ENCODE assay signal across 33 mouse cellular contexts in the genomic region with DNA sequence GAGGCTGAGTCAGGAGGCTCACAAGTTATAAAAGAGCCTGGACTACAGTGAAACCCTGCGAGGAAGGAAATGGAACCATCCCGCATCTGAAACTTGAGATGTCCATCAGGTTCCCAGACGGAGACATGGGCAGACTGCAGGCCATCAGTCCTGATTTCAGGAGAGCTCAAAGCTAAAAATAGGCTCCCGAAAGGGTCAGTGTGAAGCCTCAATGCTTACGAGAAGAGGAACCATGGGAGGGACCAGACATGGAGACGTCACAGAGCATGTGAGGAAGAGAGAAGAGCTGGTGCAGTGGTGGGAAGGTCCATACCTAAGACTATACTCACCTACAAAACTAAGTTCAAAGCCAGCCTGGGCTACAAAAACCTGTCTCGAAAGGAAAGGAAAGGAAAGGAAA. TPM values are rescaled to one million over a fixed set of nuclear protein-coding genes. Genes with fewer than 3 reads are reported as not detected.
DNase-seq lines count a peak whose midpoint lies in the region; ATAC-seq and TF ChIP-seq lines count a peak whose summit lies in the region.
"Had no signal": no experiment of that assay in that cellular context is flagged by ENCODE, and none has a peak within 500 bp of the region (broad histone marks: within the 10 kb centered on the region; RNA-seq: fewer than 3 reads in every experiment).

No protein-coding gene starts in this region.

- no peak for TF ChIP-seq CTCF in heart, adult 2 months (IDR thresholded peaks at IDR 0.05)
- TF ChIP-seq CTCF in heart, postnatal 0 days (IDR thresholded peaks at IDR 0.05; ENCODE audit: low read depth), result no peak
- no peak for TF ChIP-seq CTCF in kidney, adult 2 months (conservative IDR thresholded peaks at IDR 0.05; ENCODE audit: insufficient read depth, insufficient read length, low read depth, low read length)

- H3K4me3 ChIP-seq in heart, adult 2 months, result no peak overlapping the region
- no peak overlapping the region for H3K4me3 ChIP-seq in heart, embryonic 14.5 days (ENCODE audit: control insufficient read depth in 1 of 2, insufficient read depth in 1 of 2, low read depth in 1 of 2, low read length in 2 of 2)
- H3K4me3 ChIP-seq in heart, postnatal 0 days (ENCODE audit: low read depth, low read length), result no peak overlapping the region
- no peak overlapping the region for H3K4me3 ChIP-seq in liver, embryonic 11.5 days (ENCODE audit: low read depth, low read length)
- H3K4me3 ChIP-seq in kidney, adult 2 months (ENCODE audit: insufficient read depth, low read depth, low read length), result no peak overlapping the region
- H3K4me3 ChIP-seq: erythroblast, embryonic 14.5 days; hindbrain, embryonic 13.5 days; liver, embryonic 13.5 days had no signal

- intact Hi-C loops in heart, adult 2 months (cut with DNase I), result no loop called here
- intact Hi-C loops in heart, postnatal 10 days (cut with DNase I), result no loop called here
- intact Hi-C loops in heart, postnatal 25 days (cut with DNase I), result no loop called here

- H3K9me3 ChIP-seq in heart, embryonic 14.5 days (ENCODE audit: control insufficient read depth, low read length), result peaks cover 6% of the 10 kb centered on the region; the same call in 1 of the 2 replicates
- no peaks in the 10 kb centered on the region for H3K9me3 ChIP-seq in heart, postnatal 0 days (replicated peaks; ENCODE audit: control insufficient read depth, low read length)
- peaks cover 3% of the 10 kb centered on the region; the same call in 1 of the 2 replicates for H3K9me3 ChIP-seq in liver, embryonic 11.5 days (ENCODE audit: control insufficient read depth, low read length)
- H3K9me3 ChIP-seq: hindbrain, embryonic 13.5 days; liver, embryonic 13.5 days had no signal

- no peak for DNase-seq in heart, adult 2 months
- no peak for DNase-seq in heart, postnatal 10 days
- DNase-seq in heart, postnatal 25 days (ENCODE audit: low spot score), result no peak
- DNase-seq in heart, postnatal 0 days (ENCODE audit: low spot score), result peak; percentile 43
- no peak for DNase-seq in liver, embryonic 11.5 days (ENCODE audit: low spot score)
- no peak for DNase-seq in kidney, adult 2 months
- DNase-seq: adrenal gland, adult 2 months; adrenal gland, postnatal 36 days; B cell, adult 2 months; cerebellum, adult 2 months; cerebellum, postnatal 14 days; kidney, adult 9 months; kidney, postnatal 10 days; layer of hippocampus, postnatal 36 days; left cerebral cortex, postnatal 4 days; liver, embryonic 13.5 days; lung, adult 18-20 months; lung, postnatal 10 days; midbrain, embryonic 14.5 days; right cerebral cortex, postnatal 25 days; spleen, adult 18-20 months; thymus, postnatal 25 days had no signal

- 38% methylated on average over 7 of the region's 7 CpGs for WGBS in heart, adult 2 months
- WGBS in heart, embryonic 14.5 days, result 30% methylated on average over 7 of the region's 7 CpGs
- WGBS in heart, postnatal 0 days, result 32% methylated on average over 7 of the region's 7 CpGs
- WGBS in liver, embryonic 11.5 days, result 65% methylated on average over 7 of the region's 7 CpGs
- 61% methylated on average over 7 of the region's 7 CpGs for WGBS in kidney, adult 2 months

- no peak for ATAC-seq in heart, embryonic 14.5 days (ENCODE audit: insufficient number of reproducible peaks, insufficient read depth, low FRiP score, low read depth)
- peak; percentile 47 for ATAC-seq in heart, postnatal 0 days (ENCODE audit: insufficient read depth, low read depth)
- no peak for ATAC-seq in liver, embryonic 11.5 days (replicated peaks; ENCODE audit: low FRiP score)
- ATAC-seq: forebrain, embryonic 16.5 days; intestine, embryonic 16.5 days had no signal

- no peak overlapping the region for H3K9ac ChIP-seq in heart, adult 2 months (ENCODE audit: low read depth, low read length)
- H3K9ac ChIP-seq in heart, embryonic 14.5 days (ENCODE audit: low read length), result no peak overlapping the region; the same call in 1 of the 2 replicates
- H3K9ac ChIP-seq in heart, postnatal 0 days (replicated peaks; ENCODE audit: low read depth, low read length), result no peak overlapping the region
- no peak overlapping the region for H3K9ac ChIP-seq in liver, embryonic 11.5 days (ENCODE audit: low read depth, low read length)
- H3K9ac ChIP-seq: hindbrain, embryonic 13.5 days; liver, embryonic 13.5 days had no signal

- no peaks in the 10 kb centered on the region for H3K36me3 ChIP-seq in heart, adult 2 months (ENCODE audit: control insufficient read depth, insufficient read depth, low read length)
- H3K36me3 ChIP-seq in heart, embryonic 14.5 days (ENCODE audit: control insufficient read depth, insufficient read depth, low read length), result peaks cover 24% of the 10 kb centered on the region
- peaks cover 15% of the 10 kb centered on the region; the same call in 1 of the 2 replicates for H3K36me3 ChIP-seq in heart, postnatal 0 days (replicated peaks; ENCODE audit: control insufficient read depth, insufficient read depth, low read length)
- H3K36me3 ChIP-seq in liver, embryonic 11.5 days (ENCODE audit: control insufficient read depth, insufficient read depth, low read length), result peaks cover 9% of the 10 kb centered on the region
- no peaks in the 10 kb centered on the region for H3K36me3 ChIP-seq in kidney, adult 2 months (ENCODE audit: control insufficient read depth, insufficient read depth, low read length)

- H3K27ac ChIP-seq in heart, adult 2 months, result no peak overlapping the region
- H3K27ac ChIP-seq in heart, embryonic 14.5 days (replicated peaks in 1 of 2; ENCODE audit: control insufficient read depth in 1 of 2, insufficient read depth in 1 of 2, low read depth in 2 of 2, low read length in 2 of 2), result peak overlapping the region; percentile 37 to 45; a peak in 2 of 4 replicates
- peak overlapping the region; percentile 37 for H3K27ac ChIP-seq in heart, postnatal 0 days (ENCODE audit: low read depth)
- no peak overlapping the region for H3K27ac ChIP-seq in liver, embryonic 11.5 days (ENCODE audit: low read depth, low read length)
- no peak overlapping the region for H3K27ac ChIP-seq in kidney, adult 2 months (ENCODE audit: insufficient read depth, low read depth, low read length)
- H3K27ac ChIP-seq: hindbrain, embryonic 13.5 days; liver, embryonic 13.5 days; macrophage had no signal

- H3K79me2 ChIP-seq in heart, adult 2 months (replicated peaks; ENCODE audit: control insufficient read depth, insufficient read depth, low read length), result peaks cover 15% of the 10 kb centered on the region

- 0 out of 2 replicates have a peak overlapping the region, but pooled peaks have one; percentile 5 for H3K4me2 ChIP-seq in heart, embryonic 14.5 days (ENCODE audit: low read length)
- H3K4me2 ChIP-seq in heart, postnatal 0 days (ENCODE audit: low read depth, low read length), result no peak overlapping the region
- no peak overlapping the region for H3K4me2 ChIP-seq in liver, embryonic 11.5 days
- H3K4me2 ChIP-seq: hindbrain, embryonic 13.5 days; liver, embryonic 13.5 days had no signal

- peaks cover 24% of the 10 kb centered on the region for H3K4me1 ChIP-seq in heart, adult 2 months (ENCODE audit: control insufficient read depth, insufficient read depth, low read length)
- H3K4me1 ChIP-seq in heart, embryonic 14.5 days (ENCODE audit: control insufficient read depth in 2 of 2, insufficient read depth in 2 of 2, low read length in 2 of 2), result peaks cover 33 to 61% of the 10 kb centered on the region in 2 experiments
- H3K4me1 ChIP-seq in heart, postnatal 0 days (ENCODE audit: control insufficient read depth, insufficient read depth), result peaks cover 44% of the 10 kb centered on the region
- H3K4me1 ChIP-seq in liver, embryonic 11.5 days (replicated peaks; ENCODE audit: control insufficient read depth, insufficient read depth, low read length), result peaks cover 23% of the 10 kb centered on the region
- peaks cover 4% of the 10 kb centered on the region; the same call in 1 of the 2 replicates for H3K4me1 ChIP-seq in kidney, adult 2 months (ENCODE audit: control insufficient read depth, insufficient read depth, low read length)

- TF ChIP-seq EP300 in heart, adult 2 months (IDR thresholded peaks at IDR 0.05; ENCODE audit: insufficient read depth, low read depth, low read length), result 0 out of 2 replicates have a peak, but pooled peaks have one; percentile 19
- no peak for TF ChIP-seq EP300 in heart, postnatal 0 days (IDR thresholded peaks at IDR 0.05; ENCODE audit: low read depth)

- no peaks in the 10 kb centered on the region for H3K27me3 ChIP-seq in heart, adult 2 months (ENCODE audit: control insufficient read depth, insufficient read depth, low read length)
- no peaks in the 10 kb centered on the region for H3K27me3 ChIP-seq in heart, embryonic 14.5 days (ENCODE audit: control insufficient read depth, insufficient read depth, low read length)
- no peaks in the 10 kb centered on the region for H3K27me3 ChIP-seq in heart, postnatal 0 days (ENCODE audit: control insufficient read depth, insufficient read depth, low read length)
- H3K27me3 ChIP-seq in liver, embryonic 11.5 days (replicated peaks; ENCODE audit: control insufficient read depth, insufficient read depth, low read length), result no peaks in the 10 kb centered on the region
- H3K27me3 ChIP-seq in kidney, adult 2 months (replicated peaks; ENCODE audit: control insufficient read depth, insufficient read depth, low read length), result no peaks in the 10 kb centered on the region
- H3K27me3 ChIP-seq: hindbrain, embryonic 13.5 days; liver, embryonic 13.5 days had no signal

- no peak for TF ChIP-seq POLR2A in heart, adult 2 months (IDR thresholded peaks at IDR 0.05; ENCODE audit: insufficient read depth, low read depth, low read length)
- no peak for TF ChIP-seq POLR2A in kidney, adult 2 months (IDR thresholded peaks at IDR 0.05; ENCODE audit: low read depth, low read length)

RNA-seq across cellular contexts. Expression of gene Nudt3, which starts 7.9 kb away (rescaled TPM):
- 100 to 1,000 TPM; 330 to 346 TPM for total RNA-seq in heart, adult 2 months (2021)
- polyA plus RNA-seq in heart, adult 2 months (2012; rRNA removed), result 143 and 189 TPM in 2 replicates
- total RNA-seq in heart, postnatal 10 days (2021), result 100 to 1,000 TPM; 380 to 410 TPM
- polyA plus RNA-seq in heart, embryonic 14.5 days (2014; fragmentation: Nextera tagmentation; extraction: Ambion mirVana), result 52.9 and 67.0 TPM in 2 replicates
- total RNA-seq in heart, postnatal 25 days (2021), result 100 to 1,000 TPM; 343 TPM
- 159 and 184 TPM in 2 replicates for total RNA-seq in heart, postnatal 0 days (2014; rRNA removed; ENCODE audit: low replicate concordance)
- polyA plus RNA-seq in heart, postnatal 0 days (2015; fragmentation: Nextera tagmentation; extraction: Ambion mirVana), result 139 and 140 TPM in 2 replicates
- polyA plus RNA-seq in liver, embryonic 11.5 days (2014; fragmentation: Nextera tagmentation; extraction: Ambion mirVana), result 19.6 and 26.1 TPM in 2 replicates
- 61.4 and 69.9 TPM in 2 replicates for polyA plus RNA-seq in kidney, adult 2 months (2012; rRNA removed)

RNA-seq across cellular contexts. Expression of gene RPS10-NUDT3, which starts 19.6 kb away (rescaled TPM):
- total RNA-seq in heart, adult 2 months (2021), result not detected
- not detected in 2 replicates for polyA plus RNA-seq in heart, adult 2 months (2012; rRNA removed)
- total RNA-seq in heart, postnatal 10 days (2021), result 1 to 10 TPM in 1 of 2 experiments, not detected in 1; 1.0 TPM
- not detected in 2 replicates for polyA plus RNA-seq in heart, embryonic 14.5 days (2014; fragmentation: Nextera tagmentation; extraction: Ambion mirVana)
- total RNA-seq in heart, postnatal 25 days (2021), result under 1 TPM in 1 of 2 experiments, not detected in 1; 0.94 TPM
- total RNA-seq in heart, postnatal 0 days (2014; rRNA removed; ENCODE audit: low replicate concordance), result not detected in 2 replicates
- polyA plus RNA-seq in heart, postnatal 0 days (2015; fragmentation: Nextera tagmentation; extraction: Ambion mirVana), result not detected in 2 replicates
- not detected in 2 replicates for polyA plus RNA-seq in liver, embryonic 11.5 days (2014; fragmentation: Nextera tagmentation; extraction: Ambion mirVana)
- not detected in 2 replicates for polyA plus RNA-seq in kidney, adult 2 months (2012; rRNA removed)
- total RNA-seq: adrenal gland, adult 2 months; adrenal gland, postnatal 36 days; layer of hippocampus, postnatal 36 days; left cerebral cortex, postnatal 4 days had no signal
- polyA plus RNA-seq: adrenal gland, adult 2 months; embryonic facial prominence, embryonic 14.5 days; erythroblast, embryonic 14.5 days; forebrain, embryonic 11.5 days; forebrain, embryonic 16.5 days; hindbrain, embryonic 13.5 days; intestine, embryonic 16.5 days; large intestine, adult 2 months; liver, embryonic 13.5 days; macrophage; midbrain, embryonic 14.5 days; neural tube, embryonic 11.5 days; stomach, embryonic 16.5 days had no signal

RNA-seq across cellular contexts. Expression of gene Rps10, which starts 21.1 kb away (rescaled TPM):
- total RNA-seq in heart, adult 2 months (2021), result 100 to 1,000 TPM; 529 to 604 TPM
- 448 and 482 TPM in 2 replicates for polyA plus RNA-seq in heart, adult 2 months (2012; rRNA removed)
- 100 to 1,000 TPM; 713 to 733 TPM for total RNA-seq in heart, postnatal 10 days (2021)
- 624 and 715 TPM in 2 replicates for polyA plus RNA-seq in heart, embryonic 14.5 days (2014; fragmentation: Nextera tagmentation; extraction: Ambion mirVana)
- total RNA-seq in heart, postnatal 25 days (2021), result 100 to 1,000 TPM; 476 to 516 TPM
- total RNA-seq in heart, postnatal 0 days (2014; rRNA removed; ENCODE audit: low replicate concordance), result 1,352 and 1,440 TPM in 2 replicates
- polyA plus RNA-seq in heart, postnatal 0 days (2015; fragmentation: Nextera tagmentation; extraction: Ambion mirVana), result 486 and 524 TPM in 2 replicates
- 1,138 and 1,235 TPM in 2 replicates for polyA plus RNA-seq in liver, embryonic 11.5 days (2014; fragmentation: Nextera tagmentation; extraction: Ambion mirVana)
- 814 and 927 TPM in 2 replicates for polyA plus RNA-seq in kidney, adult 2 months (2012; rRNA removed)

RNA-seq across cellular contexts. Expression of gene Pacsin1, which starts 39.9 kb away (rescaled TPM):
- total RNA-seq in heart, adult 2 months (2021), result under 1 TPM; 0.44 to 0.45 TPM
- 0.29 and 0.61 TPM in 2 replicates for polyA plus RNA-seq in heart, adult 2 months (2012; rRNA removed)
- total RNA-seq in heart, postnatal 10 days (2021), result under 1 TPM; 0.05 to 0.20 TPM
- 0.43 and 0.94 TPM in 2 replicates for polyA plus RNA-seq in heart, embryonic 14.5 days (2014; fragmentation: Nextera tagmentation; extraction: Ambion mirVana)
- under 1 TPM; 0.25 to 0.62 TPM for total RNA-seq in heart, postnatal 25 days (2021)
- total RNA-seq in heart, postnatal 0 days (2014; rRNA removed; ENCODE audit: low replicate concordance), result not detected in 2 replicates
- polyA plus RNA-seq in heart, postnatal 0 days (2015; fragmentation: Nextera tagmentation; extraction: Ambion mirVana), result 0.04 and 0.32 TPM in 2 replicates
- polyA plus RNA-seq in liver, embryonic 11.5 days (2014; fragmentation: Nextera tagmentation; extraction: Ambion mirVana), result 0.71 and 0.75 TPM in 2 replicates
- polyA plus RNA-seq in kidney, adult 2 months (2012; rRNA removed), result 0.58 and 1.3 TPM in 2 replicates

RNA-seq across cellular contexts. Expression of gene AI413582, which starts 49.8 kb away (rescaled TPM):
- 1 to 10 TPM; 9.1 TPM for total RNA-seq in heart, adult 2 months (2021)
- polyA plus RNA-seq in heart, adult 2 months (2012; rRNA removed), result 14.1 and 22.4 TPM in 2 replicates
- total RNA-seq in heart, postnatal 10 days (2021), result 10 to 100 TPM; 10.2 to 11.2 TPM
- polyA plus RNA-seq in heart, embryonic 14.5 days (2014; fragmentation: Nextera tagmentation; extraction: Ambion mirVana), result 18.5 and 24.2 TPM in 2 replicates
- 1 to 10 TPM; 7.3 to 7.7 TPM for total RNA-seq in heart, postnatal 25 days (2021)
- total RNA-seq in heart, postnatal 0 days (2014; rRNA removed; ENCODE audit: low replicate concordance), result 11.1 and 13.4 TPM in 2 replicates
- 18.5 and 20.1 TPM in 2 replicates for polyA plus RNA-seq in heart, postnatal 0 days (2015; fragmentation: Nextera tagmentation; extraction: Ambion mirVana)
- 23.6 and 28.4 TPM in 2 replicates for polyA plus RNA-seq in liver, embryonic 11.5 days (2014; fragmentation: Nextera tagmentation; extraction: Ambion mirVana)
- polyA plus RNA-seq in kidney, adult 2 months (2012; rRNA removed), result 41.7 and 55.7 TPM in 2 replicates

Comparison
In these comparisons a context has a peak if more than half of its experiments do, and no peak if none do; other contexts are left out.
1. H3K27ac ChIP-seq: peak in heart, embryonic 14.5 days (2 of 2) and heart, postnatal 0 days (single experiment); none in heart, adult 2 months (single experiment), liver, embryonic 11.5 days (single experiment) and kidney, adult 2 months (single experiment).